Mouse (Mus musculus) cortical plate, adult 2 months (tissue): ENCODE data around the gene Rapgef2. TPM values are rescaled to one million over a fixed set of nuclear protein-coding genes. Genes with fewer than 3 reads are reported as not detected.
A peak's percentile ranks its signal among the peaks of the same experiment; 100 is the strongest.

Experiments
- H3K27ac ChIP-seq: fragments of 200-500 bp; 2 replicates; pipeline ENCODE4 v1.5.1; 2012; ENCODE audit warnings: low read length, control low read depth, inconsistent platforms; ENCODE audit not compliant: insufficient read depth
- H3K4me1 ChIP-seq: fragments of 200-500 bp; 2 replicates; pipeline ENCODE4 v1.6.1; 2011; ENCODE audit warnings: low read length; ENCODE audit not compliant: control insufficient read depth, insufficient read depth
- H3K4me3 ChIP-seq: fragments of 200-500 bp; 2 replicates; pipeline ENCODE4 v1.5.1; 2011; ENCODE audit warnings: mild to moderate bottlenecking, low read length, control low read depth; ENCODE audit not compliant: insufficient read depth
- CTCF ChIP-seq: fragments of 200-500 bp; IDR thresholded peaks from 2 replicates; pipeline ENCODE4 v1.5.1; 2011; ENCODE audit warnings: mild to moderate bottlenecking, control low read depth, low read length; ENCODE audit not compliant: insufficient read depth; ENCODE audit errors: extremely low read depth
- POLR2A ChIP-seq: fragments of 200-500 bp; IDR thresholded peaks from 2 replicates; pipeline ENCODE4 v1.6.1; 2011; ENCODE audit warnings: mild to moderate bottlenecking, low read length, control low read depth; ENCODE audit not compliant: insufficient read depth; ENCODE audit errors: extremely low read depth
- polyA plus RNA-seq: library from polyadenylated mRNA; depleted of rRNA; stranded (reverse); fragments of >200 nt; gene quantifications from 2 replicates; pipeline ENCODE4 v1.2.3, GENCODE M21; 2012

The Rapgef2 gene
- polyA plus RNA-seq, 1 experiment = 45.3 TPM

DNA sequence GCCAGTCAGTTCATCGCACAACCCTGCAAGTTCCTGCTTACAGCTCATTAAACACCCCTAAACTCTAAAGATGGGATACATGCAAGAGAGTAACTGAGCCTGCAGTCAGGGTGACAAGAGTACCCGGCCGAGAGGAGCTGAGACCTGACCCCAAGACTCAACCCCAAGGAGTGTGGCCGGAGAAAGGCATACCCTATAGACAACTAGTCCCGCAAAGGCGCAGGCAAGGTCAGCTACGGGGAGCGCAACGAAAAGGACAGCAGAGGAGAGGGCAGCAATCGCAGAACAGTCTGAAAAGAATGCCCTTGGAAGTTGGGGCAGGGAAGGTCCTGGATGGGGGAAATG is 314 bp downstream of the Rapgef2 start:
- H3K4me1 ChIP-seq = peaks cover 10% of the 10 kb centered on the region; the same call in 1 of the 2 replicates
- H3K27ac ChIP-seq = peak overlapping the region; percentile 98
- peak overlapping the region; percentile 94 for H3K4me3 ChIP-seq
- TF ChIP-seq CTCF (no peak), POLR2A (no peak)

DNA sequence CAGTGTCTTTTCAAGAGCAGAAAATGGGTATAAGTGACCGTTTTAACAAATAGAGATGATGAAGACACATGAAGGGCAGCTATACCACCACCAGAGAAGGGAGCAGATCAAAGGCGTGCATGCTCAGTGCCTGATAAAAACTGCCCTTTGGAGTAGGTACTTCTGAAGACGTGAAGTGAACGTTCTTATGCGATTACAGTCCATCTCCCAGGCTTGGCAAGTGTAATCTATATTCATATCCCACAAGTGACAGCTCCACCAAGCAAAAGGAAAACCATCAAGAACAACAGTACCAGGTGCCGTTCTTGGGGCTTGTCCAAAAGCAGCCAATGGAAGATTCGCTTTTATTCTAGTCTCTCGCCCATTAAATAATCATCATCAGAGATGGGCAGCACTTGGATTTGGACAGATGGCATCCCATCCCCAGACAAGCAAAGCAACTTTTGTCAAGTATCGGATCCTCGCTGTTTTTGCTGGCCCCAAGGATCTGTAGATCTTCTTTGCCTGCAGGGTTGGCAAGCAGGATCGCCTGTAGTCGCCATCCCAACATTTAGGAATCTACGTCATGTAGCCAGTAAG is 1.1 kb downstream of the Rapgef2 start:
- H3K4me3 ChIP-seq = peak overlapping the region; percentile 94
- TF ChIP-seq POLR2A (no peak), CTCF (no peak)
- H3K4me1 ChIP-seq = peaks cover 11% of the 10 kb centered on the region; the same call in 1 of the 2 replicates
- no peak overlapping the region for H3K27ac ChIP-seq

DNA sequence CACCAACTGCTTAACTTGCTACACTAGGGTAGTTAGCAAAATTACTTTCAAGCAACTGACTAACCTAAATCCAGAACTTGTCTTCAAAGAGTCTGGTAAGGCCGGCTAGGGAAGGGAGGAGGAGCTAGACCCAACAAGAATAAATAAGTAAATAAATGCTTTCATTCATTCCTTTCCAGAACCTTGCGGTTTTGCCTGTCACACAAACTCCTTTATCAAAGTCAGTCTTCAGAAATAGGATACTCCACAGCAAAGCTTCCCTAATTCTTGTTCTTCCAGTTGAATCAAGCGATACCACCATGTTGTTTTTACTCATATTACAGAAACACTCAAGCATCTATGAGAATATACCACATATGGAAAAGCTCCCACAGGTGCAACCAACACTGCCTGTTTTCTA is 2.3 kb downstream of the Rapgef2 start:
- TF ChIP-seq CTCF (no peak), POLR2A (no peak)
- H3K27ac ChIP-seq = no peak overlapping the region
- H3K4me1 ChIP-seq = peaks cover 11% of the 10 kb centered on the region; the same call in 1 of the 2 replicates
- no peak overlapping the region for H3K4me3 ChIP-seq

DNA sequence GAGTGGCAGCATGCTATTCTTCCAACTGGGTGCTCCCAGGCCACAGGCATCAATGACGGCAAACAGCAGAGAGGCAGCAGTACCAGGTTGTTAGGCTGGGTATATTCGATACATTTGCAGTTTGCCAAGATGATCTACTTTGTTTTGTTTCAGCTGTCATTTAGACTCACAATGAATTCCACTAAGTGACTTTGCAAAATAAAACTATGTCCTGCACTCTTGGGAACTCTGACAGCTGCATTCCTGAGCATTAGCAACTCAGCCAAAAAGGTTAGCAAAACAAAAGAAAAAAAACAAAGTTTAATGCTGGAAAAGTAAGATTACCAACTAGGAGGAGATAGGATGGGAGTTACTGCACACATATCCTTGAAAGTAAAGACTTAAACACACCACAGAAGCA is 3.3 kb downstream of the Rapgef2 start:
- TF ChIP-seq POLR2A (no peak), CTCF (no peak)
- Histone ChIP-seq H3K27ac (no peak overlapping the region), H3K4me3 (no peak overlapping the region), H3K4me1 (peaks cover 11% of the 10 kb centered on the region; the same call in 1 of the 2 replicates)

DNA sequence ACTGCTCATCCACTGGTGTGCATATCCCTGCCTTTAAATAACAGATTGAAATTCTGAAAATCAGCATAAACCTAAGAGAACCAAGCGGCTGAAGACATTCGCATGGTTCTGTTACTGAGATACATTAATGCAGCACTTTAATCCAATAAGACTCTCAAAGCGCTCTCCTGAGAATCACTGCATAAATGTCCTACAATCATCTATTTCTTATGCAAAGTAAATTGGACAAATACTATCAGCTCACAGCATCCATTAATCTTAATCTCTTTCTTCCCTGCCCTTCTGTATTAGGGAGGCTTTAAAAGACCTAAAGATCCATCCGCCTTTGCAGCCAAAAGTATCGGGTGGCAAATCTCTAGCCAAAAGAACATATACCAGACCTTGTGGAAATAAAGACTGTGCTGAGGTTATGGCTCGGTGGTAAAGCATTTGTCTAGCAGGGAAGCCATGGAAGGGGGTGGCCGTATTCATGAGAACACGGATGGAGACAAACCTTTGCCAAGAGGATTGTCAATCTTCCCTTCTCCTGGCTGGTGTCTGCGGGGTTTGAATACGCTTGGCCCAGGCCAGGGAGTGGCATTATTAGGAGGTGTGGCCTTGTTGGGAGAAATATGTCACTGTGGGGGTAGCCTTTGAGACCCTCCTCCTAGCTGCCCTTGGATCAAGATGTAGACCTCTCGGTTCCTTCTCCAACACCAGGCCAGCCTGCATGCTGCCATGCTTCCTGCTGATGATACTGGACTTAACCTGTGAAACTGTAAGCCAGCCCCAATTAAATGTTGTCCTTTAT is 10.3 kb downstream of the Rapgef2 start:
- no peak for TF ChIP-seq CTCF
- no peak for TF ChIP-seq POLR2A
- no peak overlapping the region for H3K4me3 ChIP-seq
- peaks cover 5% of the 10 kb centered on the region; the same call in 1 of the 2 replicates for H3K4me1 ChIP-seq
- H3K27ac ChIP-seq = no peak overlapping the region

DNA sequence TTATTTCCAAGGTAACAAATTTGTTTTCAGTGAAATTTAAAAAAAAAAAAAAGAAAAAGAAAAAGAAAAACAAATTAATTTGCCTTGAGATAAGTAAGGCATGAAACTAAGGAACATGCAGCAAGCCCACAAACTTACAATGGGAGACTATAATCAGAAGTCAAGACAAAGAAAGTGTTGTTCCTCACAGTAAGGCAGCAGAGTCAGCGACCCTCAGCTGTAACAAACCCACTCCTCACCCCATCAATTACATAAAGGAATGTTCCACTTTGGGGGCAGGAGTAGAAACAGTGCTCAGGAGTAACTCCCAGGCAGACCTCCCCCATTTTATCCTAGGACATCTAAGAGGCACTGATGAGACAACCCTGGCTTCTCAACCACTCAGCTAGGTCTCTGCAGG is 13.0 kb downstream of the Rapgef2 start:
- Histone ChIP-seq H3K4me3 (no peak overlapping the region), H3K27ac (no peak overlapping the region), H3K4me1 (peaks cover 3% of the 10 kb centered on the region; the same call in 1 of the 2 replicates)
- no peak for TF ChIP-seq CTCF
- TF ChIP-seq POLR2A = no peak

DNA sequence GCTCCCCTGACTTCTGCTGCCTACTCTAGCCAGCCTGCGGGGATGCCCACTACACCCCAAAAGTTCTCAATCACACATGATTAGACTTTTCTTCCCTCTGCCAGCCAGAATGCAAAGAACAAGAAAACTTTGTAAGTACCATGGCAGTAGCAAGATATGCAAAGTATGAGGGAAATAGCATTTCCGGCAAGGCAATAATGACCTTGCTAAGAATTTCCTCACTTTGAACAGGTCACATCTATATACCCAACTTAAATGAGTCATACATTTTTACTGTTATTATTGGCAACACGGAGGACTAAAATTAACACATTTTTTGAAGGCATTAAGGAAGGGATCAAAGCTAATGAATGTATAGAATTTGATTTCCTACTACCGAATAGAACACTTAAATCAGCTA is 13.4 kb downstream of the Rapgef2 start:
- no peak overlapping the region for H3K4me3 ChIP-seq
- H3K4me1 ChIP-seq = peaks cover 3% of the 10 kb centered on the region; the same call in 1 of the 2 replicates
- no peak overlapping the region for H3K27ac ChIP-seq
- TF ChIP-seq CTCF (no peak), POLR2A (no peak)

DNA sequence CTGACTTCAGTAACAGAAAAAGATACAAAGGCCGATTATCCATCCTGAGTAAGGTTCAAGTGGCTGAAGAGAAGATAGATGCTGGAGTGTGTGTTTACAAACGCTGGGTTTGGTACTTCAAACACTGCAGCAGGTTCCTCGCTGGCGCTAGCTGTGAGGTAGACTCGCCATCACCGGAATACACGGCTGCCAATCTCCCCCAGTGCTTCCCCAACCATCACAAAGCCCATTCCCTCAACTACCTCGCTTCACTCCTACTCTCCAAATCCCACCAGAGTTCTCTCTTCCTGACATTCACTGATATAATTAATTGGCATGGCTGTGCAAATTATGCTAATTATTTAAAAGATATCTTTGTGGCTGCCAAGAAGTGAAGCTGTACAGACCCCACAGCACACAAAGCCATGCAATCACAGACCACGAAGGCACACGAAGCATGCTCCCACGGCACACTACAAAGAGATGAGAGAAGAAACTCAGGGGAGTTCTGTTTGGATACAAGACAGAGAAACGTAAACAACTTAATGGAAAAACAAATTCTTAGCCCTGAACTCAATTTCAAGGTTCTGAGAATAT is 15.2 kb downstream of the Rapgef2 start:
- Histone ChIP-seq H3K4me1 (0 out of 2 replicates have a peak, but pooled peaks cover 1% of the 10 kb centered on the region), H3K4me3 (no peak overlapping the region), H3K27ac (no peak overlapping the region)
- no peak for TF ChIP-seq POLR2A
- no peak for TF ChIP-seq CTCF

DNA sequence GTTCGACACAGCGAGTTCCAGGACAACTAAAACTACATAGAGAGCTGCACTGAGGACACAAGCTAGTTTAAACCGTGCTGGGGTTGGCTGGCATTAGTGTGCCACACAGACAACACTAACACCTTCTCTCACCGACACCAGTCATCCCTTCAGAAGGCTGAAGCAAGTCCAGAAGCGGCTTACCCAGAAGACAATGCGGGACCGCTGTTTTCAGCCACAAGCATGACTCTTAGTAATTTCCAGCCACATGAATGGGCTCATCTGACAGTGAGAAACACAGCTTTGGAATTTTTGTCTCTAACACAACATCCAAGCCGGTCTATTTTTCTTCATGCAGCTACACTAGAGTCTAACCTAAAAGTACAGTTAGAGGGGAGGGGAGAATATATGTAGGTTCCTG is 16.4 kb downstream of the Rapgef2 start:
- TF ChIP-seq POLR2A = no peak
- no peak for TF ChIP-seq CTCF
- H3K27ac ChIP-seq = no peak overlapping the region
- H3K4me3 ChIP-seq = no peak overlapping the region
- H3K4me1 ChIP-seq = 0 out of 2 replicates have a peak, but pooled peaks cover 1% of the 10 kb centered on the region
